Mouse (Mus musculus) lung, embryonic 15.5 days (tissue): ENCODE results near the gene Rho. TPM values are rescaled to one million over a fixed set of nuclear protein-coding genes. Genes with fewer than 3 reads are reported as not detected.

Source experiments
- ATAC-seq: fragments of 200-750 bp; cut with Nextera tagmentation; 2 replicates; pipeline ENCODE4 v1.8.0; 2017; ENCODE audit warnings: moderate number of reproducible peaks, borderline replicate concordance; ENCODE audit not compliant: low FRiP score, low TSS enrichment; ENCODE audit errors: extremely low read depth
- H3K27ac ChIP-seq: fragments of 300-500 bp; sonication (generic); 2 replicates; pipeline ENCODE4 v1.5.1; 2015; ENCODE audit warnings: moderate library complexity, mild to moderate bottlenecking, inconsistent platforms
- H3K27me3 ChIP-seq: fragments of 300-500 bp; sonication (generic); 2 replicates; pipeline ENCODE4 v1.6.1; 2015; ENCODE audit warnings: inconsistent platforms
- H3K36me3 ChIP-seq: fragments of 300-500 bp; sonication (generic); 2 replicates; pipeline ENCODE4 v1.6.1; 2015; ENCODE audit warnings: inconsistent platforms
- H3K4me1 ChIP-seq: fragments of 300-500 bp; sonication (generic); 2 replicates; pipeline ENCODE4 v1.6.1; 2015; ENCODE audit warnings: inconsistent platforms
- H3K4me2 ChIP-seq: fragments of 300-500 bp; sonication (generic); 2 replicates; pipeline ENCODE4 v1.6.1; 2015; ENCODE audit warnings: inconsistent platforms, mild to moderate bottlenecking, moderate library complexity
- H3K4me3 ChIP-seq: fragments of 300-500 bp; sonication (generic); 2 replicates; pipeline ENCODE4 v1.5.1; 2015; ENCODE audit warnings: mild to moderate bottlenecking, inconsistent platforms
- H3K9ac ChIP-seq: fragments of 300-500 bp; sonication (generic); 2 replicates; pipeline ENCODE4 v1.6.1; 2015; ENCODE audit warnings: inconsistent platforms
- H3K9me3 ChIP-seq: fragments of 300-500 bp; sonication (generic); 2 replicates; pipeline ENCODE4 v1.6.1; 2016; ENCODE audit warnings: inconsistent platforms
- WGBS: fragments of 180-500 bp; shearing (Covaris S2); methylation state at CpG from one replicate; pipeline ENCODE4 v1.1.7; 2015; 5-methylcytosine and 5-hydroxymethylcytosine counted together
- polyA plus RNA-seq: library from polyadenylated mRNA; unstranded; fragments of >200 nt; fragmentation: Nextera tagmentation; extraction: Ambion mirVana; gene quantifications from 2 replicates; pipeline ENCODE4 v1.2.1, GENCODE M21; 2015

Gene Rho
- polyA plus RNA-seq, 1 experiment from 2014 or later, result 0.20 TPM

DNA sequence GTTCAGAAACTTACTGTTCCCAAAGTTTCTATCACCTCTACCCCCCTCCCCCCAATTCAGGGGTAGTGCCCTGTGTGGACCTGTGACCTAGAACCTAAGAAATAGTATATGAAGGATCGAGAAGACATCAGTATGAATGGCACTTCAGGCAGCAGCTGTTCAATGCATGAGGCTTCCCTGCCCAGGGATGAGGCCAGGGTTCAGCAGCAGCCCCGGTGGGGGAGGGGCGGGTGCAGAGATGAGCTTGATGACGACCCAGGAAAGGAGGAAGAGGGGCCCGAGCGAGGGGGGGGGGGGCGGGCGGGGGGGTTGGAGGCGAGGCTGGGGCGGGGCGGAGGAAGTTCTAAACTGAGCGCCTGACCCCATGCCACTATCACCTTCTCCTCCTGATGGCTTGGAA is 9.6 kb downstream of the Rho start:
- Histone ChIP-seq H3K4me2 (no peak overlapping the region), H3K4me1 (peaks cover 24% of the 10 kb centered on the region), H3K27ac (no peak overlapping the region), H3K36me3 (no peaks in the 10 kb centered on the region), H3K9ac (no peak overlapping the region), H3K4me3 (no peak overlapping the region), H3K9me3 (no peaks in the 10 kb centered on the region), H3K27me3 (no peaks in the 10 kb centered on the region)
- no peak; the same call in 1 of the 2 replicates for ATAC-seq
- WGBS, result 9% methylated on average over 8 of the region's 12 CpGs

DNA sequence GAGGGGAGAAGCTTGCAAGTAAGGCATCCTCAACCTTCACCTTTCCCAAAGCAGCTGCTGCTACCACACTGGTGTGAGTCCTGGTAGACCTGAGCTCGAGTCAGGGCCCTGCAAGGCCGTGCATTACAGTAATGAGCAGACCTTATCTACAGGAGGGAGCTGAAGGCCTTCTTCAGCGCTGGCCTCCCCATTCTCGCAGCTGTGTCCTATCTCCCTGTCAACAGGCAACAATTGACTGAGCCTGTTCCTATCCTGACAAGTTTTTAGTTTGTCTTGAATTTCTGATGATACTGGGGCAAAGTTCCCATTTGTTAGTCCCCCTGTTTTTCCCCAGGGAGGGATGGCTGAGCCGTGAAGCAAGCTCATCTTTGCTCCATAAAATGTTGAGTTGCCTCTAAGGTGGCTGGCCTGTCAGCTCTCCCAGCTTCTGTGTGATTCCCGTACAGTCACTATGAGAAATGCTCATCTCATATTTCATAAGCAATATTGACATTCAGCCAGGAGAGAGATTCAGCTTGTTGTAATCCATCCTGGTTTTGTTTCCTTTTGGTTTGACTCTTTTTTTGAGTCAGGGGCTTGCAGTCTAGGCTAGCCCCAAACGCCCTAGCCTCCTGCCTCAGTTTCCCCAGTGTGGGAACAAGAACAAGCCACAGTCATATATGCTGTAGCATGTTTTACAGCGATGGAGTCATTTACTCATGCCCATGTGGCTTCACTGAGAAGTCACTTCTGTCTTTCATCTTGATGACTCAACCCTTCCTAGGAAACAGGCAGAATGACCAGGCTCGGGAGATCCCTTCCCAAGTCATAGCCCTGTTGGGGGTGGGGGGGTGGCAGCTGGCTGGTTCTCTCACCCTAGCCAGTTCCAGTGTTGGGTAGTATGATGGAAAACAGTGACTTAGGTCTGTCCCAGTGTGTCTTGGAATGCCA is 12.2 kb downstream of the Rho start:
- no peak for ATAC-seq
- Histone ChIP-seq H3K27ac (no peak overlapping the region), H3K9ac (no peak overlapping the region)

DNA sequence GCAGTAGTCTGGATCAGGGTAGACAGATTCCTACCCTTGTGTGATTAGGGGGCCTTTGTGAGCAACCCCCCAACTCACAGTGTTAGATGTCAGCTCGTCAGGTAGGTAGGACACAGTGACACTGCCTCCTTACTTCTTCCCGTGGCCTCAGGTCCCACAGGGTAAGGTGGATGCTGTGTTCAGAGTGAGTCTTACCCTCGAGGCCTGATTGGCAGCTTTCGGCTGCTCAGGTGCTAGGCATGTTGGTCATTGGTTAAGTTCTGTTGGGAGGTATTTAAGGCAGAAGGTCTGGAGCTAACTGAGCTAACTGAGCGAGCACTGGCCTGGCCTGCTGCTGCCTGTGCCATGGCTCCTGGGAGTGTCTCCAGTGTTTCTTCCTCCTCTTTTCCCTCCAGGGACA is 13.1 kb downstream of the Rho start, which contains the start of gene H1foo:
Gene H1foo, plus strand, starts transcription at position 301 of the 400 bp plus-strand sequence.
- H3K36me3 ChIP-seq, result no peaks in the 10 kb centered on the region
- H3K4me2 ChIP-seq, result no peak within 1 kb of the TSS
- ATAC-seq, result no peak
- H3K4me3 ChIP-seq, result no peak within 1 kb of the TSS
- H3K27ac ChIP-seq, result no peak within 1 kb of the TSS
- H3K9me3 ChIP-seq, result no peaks in the 10 kb centered on the region
- no peaks in the 10 kb centered on the region for H3K27me3 ChIP-seq
- no peak within 1 kb of the TSS for H3K9ac ChIP-seq
- peaks cover 24% of the 10 kb centered on the region for H3K4me1 ChIP-seq
- 83% methylated on average over 5 of the region's 5 CpGs for WGBS

More for the DNA sequence above, 12.2 kb downstream of the Rho start:
- Histone ChIP-seq H3K4me1 (peaks cover 24% of the 10 kb centered on the region), H3K4me2 (no peak overlapping the region), H3K9me3 (no peaks in the 10 kb centered on the region), H3K27me3 (no peaks in the 10 kb centered on the region), H3K4me3 (no peak overlapping the region), H3K36me3 (no peaks in the 10 kb centered on the region)
- WGBS, result 52% methylated on average over 9 of the region's 9 CpGs

DNA sequence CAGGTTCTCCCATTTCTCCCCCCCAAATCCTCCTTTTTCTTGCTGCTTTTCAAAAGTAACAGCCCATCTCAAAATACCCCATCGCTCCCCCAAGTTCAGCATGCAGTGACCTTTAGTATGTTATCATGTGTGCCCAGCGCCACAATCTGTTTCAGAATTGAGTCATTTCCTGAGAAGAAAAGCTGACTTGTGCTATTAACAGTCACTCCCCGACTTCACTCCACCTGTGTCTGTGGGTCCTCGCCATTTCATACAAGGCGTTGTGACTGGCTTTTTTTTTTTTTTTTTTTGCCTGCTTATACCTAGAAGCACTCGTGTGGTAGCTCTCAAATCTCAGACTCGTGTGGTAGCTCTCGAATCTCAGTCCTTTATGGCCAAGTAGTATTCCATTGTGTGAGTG is 14.1 kb downstream of the Rho start:
- Histone ChIP-seq H3K4me1 (peaks cover 24% of the 10 kb centered on the region), H3K27me3 (no peaks in the 10 kb centered on the region), H3K36me3 (no peaks in the 10 kb centered on the region), H3K4me3 (no peak overlapping the region), H3K9me3 (no peaks in the 10 kb centered on the region), H3K27ac (no peak overlapping the region), H3K4me2 (no peak overlapping the region), H3K9ac (no peak overlapping the region)
- WGBS, result 77% methylated on average over 8 of the region's 8 CpGs
- no peak for ATAC-seq

DNA sequence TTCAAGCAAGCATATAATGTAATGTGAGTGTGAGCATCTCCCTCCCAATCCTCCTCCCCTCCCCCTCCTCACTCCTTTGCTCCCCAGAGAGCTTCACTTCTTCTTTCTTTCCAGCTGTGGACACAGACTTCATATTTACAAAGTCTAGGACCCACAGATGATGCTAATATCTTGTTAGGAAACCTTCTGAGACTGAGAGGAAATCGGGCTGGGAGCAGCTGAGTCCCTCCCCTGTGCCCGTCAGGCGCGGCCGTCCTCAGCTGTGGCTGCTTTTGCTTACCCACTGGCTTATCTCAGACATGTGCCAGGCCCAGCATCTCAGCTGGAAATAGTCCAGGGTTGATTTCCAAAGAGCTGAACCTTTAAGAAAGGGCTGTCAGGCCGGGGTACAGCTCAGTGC is 14.8 kb downstream of the Rho start:
- Histone ChIP-seq H3K9me3 (no peaks in the 10 kb centered on the region), H3K4me3 (no peak overlapping the region), H3K36me3 (no peaks in the 10 kb centered on the region), H3K27ac (no peak overlapping the region), H3K27me3 (no peaks in the 10 kb centered on the region), H3K9ac (no peak overlapping the region), H3K4me2 (no peak overlapping the region), H3K4me1 (peaks cover 17% of the 10 kb centered on the region)
- WGBS, result 44% methylated on average over 6 of the region's 6 CpGs
- no peak for ATAC-seq

DNA sequence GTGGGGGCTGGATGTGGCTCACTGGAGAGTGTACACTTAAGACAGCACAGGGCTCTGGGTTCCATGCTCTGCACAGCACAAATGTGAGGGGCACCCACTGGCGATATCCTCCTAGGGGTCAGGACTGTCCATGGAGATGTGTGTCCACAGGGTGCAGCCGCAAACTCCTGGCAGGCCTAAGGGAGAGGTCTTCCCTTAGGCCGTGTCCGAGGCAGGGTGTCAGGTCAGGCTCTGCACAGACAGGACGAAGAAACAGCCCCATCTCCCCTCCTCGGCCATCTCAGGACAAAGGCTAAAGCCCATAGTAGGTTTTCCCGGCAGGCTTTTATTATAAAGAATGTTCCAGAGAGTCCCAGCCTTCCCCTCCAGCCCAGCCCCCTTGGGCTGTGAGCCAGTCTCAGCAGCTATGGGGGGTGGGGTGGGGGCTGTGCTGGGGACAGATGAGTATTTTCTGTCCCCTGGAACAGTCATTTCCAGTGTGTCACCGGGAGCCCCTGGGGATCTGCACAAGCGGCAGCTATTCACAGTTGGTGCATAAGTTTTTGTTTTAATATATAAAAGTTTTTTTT is 23.0 kb downstream of the Rho start:
- WGBS, result 70% methylated on average over 9 of the region's 9 CpGs
- H3K4me2 ChIP-seq, result no peak overlapping the region
- peak overlapping the region; percentile 65 for H3K27ac ChIP-seq
- peaks cover 27% of the 10 kb centered on the region for H3K36me3 ChIP-seq
- H3K4me3 ChIP-seq, result no peak overlapping the region
- ATAC-seq, result no peak
- peaks cover 54% of the 10 kb centered on the region for H3K4me1 ChIP-seq
- H3K27me3 ChIP-seq, result no peaks in the 10 kb centered on the region
- H3K9ac ChIP-seq, result no peak overlapping the region
- H3K9me3 ChIP-seq, result no peaks in the 10 kb centered on the region

DNA sequence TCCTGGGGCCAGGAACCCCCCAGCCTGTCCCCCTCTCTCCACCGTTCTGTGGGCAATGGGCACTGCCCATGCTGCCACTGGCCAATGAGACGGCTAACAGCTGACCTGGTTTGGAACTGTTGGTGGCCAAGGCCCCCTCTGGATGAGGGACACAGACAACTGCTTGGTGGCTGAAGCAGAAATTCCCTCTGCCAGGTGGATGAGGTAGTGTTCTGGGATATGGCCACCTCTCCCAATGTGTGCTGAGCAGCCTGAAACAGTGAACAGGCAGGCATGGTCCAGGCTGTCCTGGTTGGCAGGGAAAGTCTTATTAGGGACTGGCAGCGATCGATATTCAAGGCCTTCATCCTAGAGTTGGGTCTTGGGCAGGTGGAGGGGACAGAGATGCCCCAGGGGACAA is 23.6 kb downstream of the Rho start:
- no peaks in the 10 kb centered on the region for H3K27me3 ChIP-seq
- no peak overlapping the region for H3K4me3 ChIP-seq
- H3K9ac ChIP-seq, result no peak overlapping the region
- peak overlapping the region; percentile 65; the same call in 1 of the 2 replicates for H3K27ac ChIP-seq
- H3K4me2 ChIP-seq, result no peak overlapping the region
- peaks cover 60% of the 10 kb centered on the region for H3K4me1 ChIP-seq
- no peaks in the 10 kb centered on the region for H3K9me3 ChIP-seq
- no peak for ATAC-seq
- H3K36me3 ChIP-seq, result peaks cover 33% of the 10 kb centered on the region
- WGBS, result 72% methylated on average over 4 of the region's 4 CpGs

DNA sequence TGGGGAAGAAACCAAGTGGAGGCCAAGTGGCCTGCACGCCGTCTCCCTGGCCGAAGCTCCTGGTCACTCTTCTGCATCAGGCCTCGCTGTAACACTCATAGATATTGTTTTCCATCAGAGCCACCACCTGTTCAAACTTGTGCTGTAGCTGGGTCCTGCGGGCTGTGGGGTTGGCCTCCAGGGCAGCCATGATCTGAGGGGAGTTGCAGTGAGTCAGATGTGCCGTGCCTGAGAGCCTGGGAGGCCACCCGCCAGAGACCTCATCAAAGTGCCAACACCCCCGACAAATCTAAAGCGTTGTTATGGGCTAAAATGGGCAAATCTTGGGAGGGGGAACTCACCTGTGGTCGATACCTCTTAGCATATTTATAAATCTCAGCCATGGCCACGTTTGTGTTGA is 24.1 kb downstream of the Rho start:
- Histone ChIP-seq H3K9ac (no peak overlapping the region), H3K4me1 (peaks cover 63% of the 10 kb centered on the region), H3K27ac (no peak overlapping the region), H3K9me3 (no peaks in the 10 kb centered on the region), H3K4me2 (no peak overlapping the region), H3K4me3 (no peak overlapping the region), H3K27me3 (no peaks in the 10 kb centered on the region), H3K36me3 (peaks cover 38% of the 10 kb centered on the region)
- 72% methylated on average over 11 of the region's 11 CpGs for WGBS
- ATAC-seq, result no peak

DNA sequence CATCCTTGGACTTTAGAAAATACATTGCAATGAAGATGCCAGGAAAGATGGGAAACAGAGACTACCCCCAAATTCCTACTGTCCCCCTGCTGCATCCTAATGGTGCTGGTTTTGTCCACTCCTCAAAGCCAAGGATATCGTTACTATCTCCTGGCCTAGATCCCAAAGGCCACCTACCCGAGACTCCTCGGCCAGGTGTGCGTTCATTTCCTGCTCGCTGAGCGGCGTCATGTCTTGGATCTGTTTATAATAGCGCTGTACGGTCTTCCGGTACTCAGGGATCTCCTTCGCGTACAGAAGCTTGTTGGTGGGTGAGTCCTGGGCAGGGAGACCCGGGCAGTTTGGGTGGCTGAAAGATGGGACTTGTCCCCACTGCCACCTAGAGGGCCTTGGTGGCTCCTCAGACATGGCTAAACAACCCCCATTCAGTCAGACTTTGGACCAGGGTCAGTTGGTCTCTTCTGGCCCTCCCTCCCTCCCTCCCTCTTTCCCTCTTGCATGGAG is 24.9 kb downstream of the Rho start:
- 36% methylated on average over 13 of the region's 13 CpGs for WGBS
- H3K9ac ChIP-seq, result no peak overlapping the region
- H3K27me3 ChIP-seq, result no peaks in the 10 kb centered on the region
- H3K27ac ChIP-seq, result peak overlapping the region; percentile 91
- peak overlapping the region; percentile 22; the same call in 1 of the 2 replicates for H3K4me2 ChIP-seq
- peaks cover 40% of the 10 kb centered on the region for H3K36me3 ChIP-seq
- no peak overlapping the region for H3K4me3 ChIP-seq
- ATAC-seq, result no peak
- H3K4me1 ChIP-seq, result peaks cover 63% of the 10 kb centered on the region
- H3K9me3 ChIP-seq, result no peaks in the 10 kb centered on the region

DNA sequence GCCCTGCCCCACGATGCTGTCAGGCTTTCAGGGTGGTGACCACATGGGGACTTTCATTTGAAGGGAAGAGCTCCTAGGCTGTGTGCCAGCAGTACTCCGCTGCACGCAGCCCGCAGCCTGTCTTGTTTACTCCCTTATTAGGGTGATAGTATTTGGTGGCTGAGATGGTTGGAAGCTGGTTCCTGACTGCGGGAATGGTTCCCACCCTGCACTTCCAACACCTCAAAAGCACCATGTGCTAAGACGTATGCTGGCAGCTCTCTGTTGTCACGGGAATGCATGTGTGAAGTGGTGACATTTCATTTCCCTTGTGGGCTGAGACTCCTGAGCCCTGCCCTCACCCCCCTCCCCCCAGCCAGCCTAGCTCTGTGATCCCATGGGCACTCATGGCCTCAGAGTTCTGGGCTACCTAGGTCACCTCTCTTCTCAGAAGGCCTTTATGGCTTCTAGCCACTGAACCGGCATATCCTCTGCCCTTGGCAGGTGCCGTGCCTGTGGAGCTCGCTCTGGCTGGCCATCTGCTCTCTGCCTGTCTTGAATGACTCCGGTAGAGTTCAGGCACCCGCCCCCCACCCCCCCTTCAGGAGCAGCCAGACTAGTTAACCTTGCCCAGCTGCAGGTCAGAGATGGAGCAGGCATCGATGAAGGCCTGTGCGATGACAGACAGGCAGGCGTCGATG is 25.5 kb downstream of the Rho start:
- H3K4me1 ChIP-seq, result peaks cover 63% of the 10 kb centered on the region
- ATAC-seq, result peak; percentile 87
- no peaks in the 10 kb centered on the region for H3K27me3 ChIP-seq
- no peak overlapping the region for H3K4me3 ChIP-seq
- no peak overlapping the region for H3K4me2 ChIP-seq
- no peak overlapping the region for H3K9ac ChIP-seq
- H3K36me3 ChIP-seq, result peaks cover 44% of the 10 kb centered on the region
- 22% methylated on average over 16 of the region's 16 CpGs for WGBS
- no peaks in the 10 kb centered on the region for H3K9me3 ChIP-seq
- peak overlapping the region; percentile 91 for H3K27ac ChIP-seq

DNA sequence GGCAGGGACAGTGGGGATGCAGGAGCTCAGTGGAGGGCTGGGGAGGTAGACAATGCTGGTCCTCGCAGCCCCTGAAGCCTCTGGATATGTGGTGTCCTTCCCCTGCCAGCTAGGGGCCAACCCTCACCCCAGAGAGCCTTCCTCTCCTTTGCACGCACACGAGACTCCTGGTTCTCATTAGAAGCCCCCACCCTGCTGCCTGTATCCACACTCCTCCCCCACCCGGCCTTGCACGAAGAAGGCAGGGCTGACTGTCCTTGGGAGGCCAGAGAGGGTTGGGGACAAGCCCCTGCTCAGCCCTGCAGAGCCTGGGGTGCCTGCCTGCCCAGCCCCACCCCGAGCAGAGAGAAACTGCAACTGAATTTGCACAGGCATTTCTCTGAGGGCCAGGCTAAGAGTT is 26.1 kb downstream of the Rho start:
- 39% methylated on average over 6 of the region's 6 CpGs for WGBS
- Histone ChIP-seq H3K9ac (no peak overlapping the region), H3K27ac (peak overlapping the region; percentile 91), H3K36me3 (peaks cover 50% of the 10 kb centered on the region), H3K9me3 (no peaks in the 10 kb centered on the region), H3K4me3 (no peak overlapping the region), H3K4me1 (peaks cover 63% of the 10 kb centered on the region), H3K4me2 (no peak overlapping the region), H3K27me3 (no peaks in the 10 kb centered on the region)
- ATAC-seq, result peak; percentile 4; the same call in 1 of the 2 replicates
